Mouse (Mus musculus) liver, postnatal 0 days (tissue): ENCODE data around the gene Prg2. TPM values are rescaled to one million over a fixed set of nuclear protein-coding genes. Genes with fewer than 3 reads are reported as not detected.

Source experiments
- ATAC-seq: fragments of 200-750 bp; cut with Nextera tagmentation; 2 replicates; pipeline ENCODE4 v1.8.0; 2017; ENCODE audit warnings: mild to moderate bottlenecking, moderate library complexity
- DNase-seq: peaks from one replicate; pipeline ENCODE4 v3.0.0-alpha.2; 2016
- H3K27ac ChIP-seq: fragments of 300-500 bp; sonication (generic); 2 replicates; pipeline ENCODE4 v1.5.1; 2014; ENCODE audit warnings: antibody characterized with exemption, moderate library complexity, mild to moderate bottlenecking, low read depth
- H3K27me3 ChIP-seq: fragments of 300-500 bp; sonication (generic); 2 replicates; pipeline ENCODE4 v1.6.1; 2014; ENCODE audit warnings: low read length, control low read depth, mixed read lengths; ENCODE audit not compliant: insufficient read depth
- H3K36me3 ChIP-seq: fragments of 300-500 bp; sonication (generic); replicated peaks from 2 replicates; pipeline ENCODE4 v1.6.1; 2014; ENCODE audit warnings: mild to moderate bottlenecking, control low read depth, low read length, moderate library complexity, mixed read lengths; ENCODE audit not compliant: insufficient read depth
- H3K4me1 ChIP-seq: fragments of 300-500 bp; sonication (generic); 2 replicates; pipeline ENCODE4 v1.6.1; 2014; ENCODE audit warnings: antibody characterized with exemption, mild to moderate bottlenecking, control low read depth; ENCODE audit not compliant: insufficient read depth
- H3K4me2 ChIP-seq: fragments of 300-500 bp; sonication (generic); 2 replicates; pipeline ENCODE4 v1.6.1; 2014; ENCODE audit warnings: low read depth, mild to moderate bottlenecking, low read length, moderate library complexity, mixed read lengths
- H3K4me3 ChIP-seq: fragments of 300-500 bp; sonication (generic); 2 replicates; pipeline ENCODE4 v1.5.1; 2014; ENCODE audit warnings: low read depth, low read length
- H3K9ac ChIP-seq: fragments of 300-500 bp; sonication (generic); replicated peaks from 2 replicates; pipeline ENCODE4 v1.6.1; 2014; ENCODE audit warnings: mild to moderate bottlenecking, moderate library complexity
- H3K9me3 ChIP-seq: fragments of 300-500 bp; sonication (generic); 2 replicates; pipeline ENCODE4 v1.6.1; 2016; ENCODE audit warnings: mild to moderate bottlenecking, control low read depth, low read length, mixed read lengths
- CTCF ChIP-seq: sonication (generic); IDR thresholded peaks from 2 replicates; pipeline ENCODE4 v1.5.1; 2016; ENCODE audit warnings: antibody characterized with exemption, low read depth
- EP300 ChIP-seq: IDR thresholded peaks from 2 replicates; pipeline ENCODE4 v1.6.1; 2016; ENCODE audit warnings: antibody characterized with exemption, low read depth, mild to moderate bottlenecking
- WGBS: fragments of 180-500 bp; shearing (Covaris S2); extraction: QIAGEN DNeasy Blood & Tissue Kit; methylation state at CpG from one replicate; pipeline ENCODE4 v1.1.7; 2014; ENCODE audit not compliant: insufficient replicate concordance; 5-methylcytosine and 5-hydroxymethylcytosine counted together
- polyA plus RNA-seq: library from polyadenylated mRNA; unstranded; fragments of >200 nt; fragmentation: Nextera tagmentation; extraction: Ambion mirVana; gene quantifications from 2 replicates; pipeline ENCODE4 v1.2.1, GENCODE M21; 2015

Gene Prg2
- polyA plus RNA-seq, 1 experiment from 2014 or later: 26.1 TPM

GRCm38 (mm10) chr2:84958588-84959264 lies 21.5 kb upstream of the Prg2 start:
- Histone ChIP-seq H3K4me1 (peaks cover 25% of the 10 kb centered on the region), H3K36me3 (peaks cover 56% of the 10 kb centered on the region), H3K9ac (no peak overlapping the region), H3K9me3 (no peaks in the 10 kb centered on the region), H3K4me3 (no peak overlapping the region), H3K27ac (no peak overlapping the region), H3K4me2 (no peak overlapping the region), H3K27me3 (no peaks in the 10 kb centered on the region)
- peak; percentile 12 for DNase-seq
- no peak for ATAC-seq
- TF ChIP-seq EP300 (no peak), CTCF (no peak)
- 81% methylated on average over 11 of the region's 11 CpGs for WGBS

- 0 out of 2 replicates have a peak, but pooled peaks have one; percentile 26 for TF ChIP-seq EP300
- TF ChIP-seq CTCF: peak; percentile 36; the same call in 1 of the 2 replicates
- H3K27ac ChIP-seq: peak overlapping the region; percentile 75
- DNase-seq (peak; percentile 60), ATAC-seq (peak; percentile 85)
- H3K4me3 ChIP-seq: no peak overlapping the region
- WGBS: 45% methylated on average over 2 of the region's 2 CpGs
- H3K9ac ChIP-seq: no peak overlapping the region
- peaks cover 26% of the 10 kb centered on the region for H3K4me1 ChIP-seq
- no peak overlapping the region for H3K4me2 ChIP-seq
- H3K9me3 ChIP-seq: no peaks in the 10 kb centered on the region
- no peaks in the 10 kb centered on the region for H3K27me3 ChIP-seq
- H3K36me3 ChIP-seq: peaks cover 33% of the 10 kb centered on the region
Measured at GRCm38 (mm10) chr2:84961300-84961699, 19.0 kb upstream of the Prg2 start.

- Histone ChIP-seq H3K4me2 (no peak overlapping the region), H3K27me3 (no peaks in the 10 kb centered on the region), H3K27ac (peak overlapping the region; percentile 75; the same call in 1 of the 2 replicates), H3K9me3 (no peaks in the 10 kb centered on the region), H3K9ac (no peak overlapping the region), H3K4me1 (peaks cover 28% of the 10 kb centered on the region), H3K36me3 (peaks cover 28% of the 10 kb centered on the region), H3K4me3 (no peak overlapping the region)
- TF ChIP-seq CTCF (no peak), EP300 (no peak)
- no peak for ATAC-seq
- WGBS: 88% methylated on average over 3 of the region's 3 CpGs
- peak; percentile 7 for DNase-seq
Measured at GRCm38 (mm10) chr2:84961901-84962300, 18.4 kb upstream of the Prg2 start.

GRCm38 (mm10) chr2:84962906-84963507 lies 17.3 kb upstream of the Prg2 start:
- DNase-seq: peak; percentile 14
- Histone ChIP-seq H3K9ac (no peak overlapping the region), H3K4me1 (peaks cover 30% of the 10 kb centered on the region), H3K27ac (peak overlapping the region; percentile 75), H3K4me2 (no peak overlapping the region), H3K27me3 (no peaks in the 10 kb centered on the region), H3K4me3 (no peak overlapping the region), H3K36me3 (peaks cover 17% of the 10 kb centered on the region), H3K9me3 (no peaks in the 10 kb centered on the region)
- WGBS: 46% methylated on average over 6 of the region's 6 CpGs
- TF ChIP-seq EP300 (no peak), CTCF (no peak)
- no peak for ATAC-seq

- DNase-seq (peak; percentile 16), ATAC-seq (peak; percentile 41)
- H3K9ac ChIP-seq: no peak overlapping the region; the same call in 1 of the 2 replicates
- no peaks in the 10 kb centered on the region for H3K9me3 ChIP-seq
- peaks cover 30% of the 10 kb centered on the region for H3K4me1 ChIP-seq
- peak overlapping the region; percentile 75 for H3K27ac ChIP-seq
- peaks cover 5% of the 10 kb centered on the region; the same call in 1 of the 2 replicates for H3K36me3 ChIP-seq
- H3K4me2 ChIP-seq: no peak overlapping the region
- TF ChIP-seq CTCF (no peak), EP300 (no peak)
- H3K4me3 ChIP-seq: no peak overlapping the region
- H3K27me3 ChIP-seq: no peaks in the 10 kb centered on the region
- 69% methylated on average over 7 of the region's 7 CpGs for WGBS
Measured at GRCm38 (mm10) chr2:84964111-84964801, 16.0 kb upstream of the Prg2 start.

GRCm38 (mm10) chr2:84967318-84967991 lies 12.8 kb upstream of the Prg2 start:
- ATAC-seq (peak; percentile 42), DNase-seq (peak; percentile 13)
- Histone ChIP-seq H3K36me3 (no peaks in the 10 kb centered on the region), H3K27ac (peak overlapping the region; percentile 81), H3K4me2 (no peak overlapping the region), H3K27me3 (no peaks in the 10 kb centered on the region), H3K4me3 (no peak overlapping the region), H3K4me1 (peaks cover 15% of the 10 kb centered on the region), H3K9ac (no peak overlapping the region), H3K9me3 (no peaks in the 10 kb centered on the region)
- TF ChIP-seq CTCF (no peak), EP300 (no peak)
- 41% methylated on average over 5 of the region's 5 CpGs for WGBS
